Mouse (Mus musculus) lung, postnatal 0 days (tissue): ENCODE measurements at regions not wholly inside any gene's neighbourhood (a gene's known extent, or its start where the extent isn't known, plus 50 kb on each side); places are given as distances from the start of the nearest gene placed in this dataset.
A peak's percentile ranks its signal among the peaks of the same experiment; 100 is the strongest.

ENCODE experiments used
- CTCF ChIP-seq: IDR thresholded peaks from 2 replicates; pipeline ENCODE4 v1.5.1; 2016; ENCODE audit warnings: antibody characterized with exemption, mild to moderate bottlenecking
- EP300 ChIP-seq: IDR thresholded peaks from 2 replicates; pipeline ENCODE4 v1.6.1; 2016; ENCODE audit warnings: antibody characterized with exemption, mild to moderate bottlenecking, control low read depth

DNA sequence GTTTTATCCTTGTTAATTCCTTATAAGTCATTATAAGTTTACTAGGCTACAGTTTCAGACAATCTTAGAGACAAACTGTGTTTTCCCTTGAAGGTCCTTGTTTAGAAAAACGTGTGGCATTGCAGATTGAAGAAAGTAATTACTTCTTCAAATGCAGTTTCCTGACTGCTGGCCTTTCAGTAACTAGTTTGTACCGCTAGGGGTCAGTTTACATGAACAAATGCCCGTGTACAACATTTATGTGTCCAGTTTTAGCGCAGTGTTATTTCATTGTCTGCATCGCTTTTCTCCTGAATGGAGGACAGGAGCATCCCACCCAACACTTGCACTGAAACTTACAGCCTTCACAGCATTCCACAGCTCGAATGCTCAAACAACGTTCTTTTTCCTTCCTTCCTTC, 160.3 kb downstream of the Pros1 start:
- TF ChIP-seq CTCF: peak; percentile 66
- no peak for TF ChIP-seq EP300
